Mouse (Mus musculus) forebrain, embryonic 10.5 days (tissue): ENCODE results near the gene Mrps18a. TPM values are rescaled to one million over a fixed set of nuclear protein-coding genes. Genes with fewer than 3 reads are reported as not detected.

Experiments used
- DNase-seq: peaks from one replicate; pipeline ENCODE4 v3.0.0-alpha.2; 2017; ENCODE audit warnings: low spot score; ENCODE audit errors: extremely low spot score
- H3K27ac ChIP-seq: fragments of 300-500 bp; sonication (generic); 2 replicates; pipeline ENCODE4 v1.5.1; 2016; ENCODE audit warnings: mild to moderate bottlenecking
- H3K27me3 ChIP-seq: fragments of 300-500 bp; sonication (generic); 2 replicates; pipeline ENCODE4 v1.6.1; 2016; ENCODE audit warnings: mild to moderate bottlenecking; ENCODE audit not compliant: poor library complexity, severe bottlenecking
- H3K36me3 ChIP-seq: fragments of 300-500 bp; sonication (generic); replicated peaks from 2 replicates; pipeline ENCODE4 v1.6.1; 2016; ENCODE audit warnings: mild to moderate bottlenecking, moderate library complexity
- H3K4me1 ChIP-seq: fragments of 300-500 bp; sonication (generic); 2 replicates; pipeline ENCODE4 v1.6.1; 2016
- H3K4me3 ChIP-seq: fragments of 300-500 bp; sonication (generic); 2 replicates; pipeline ENCODE4 v1.5.1; 2016; ENCODE audit warnings: mild to moderate bottlenecking, moderate library complexity
- H3K9me3 ChIP-seq: fragments of 300-500 bp; sonication (generic); 2 replicates; pipeline ENCODE4 v1.6.1; 2016; ENCODE audit warnings: mild to moderate bottlenecking, moderate library complexity
- WGBS: fragments of 180-500 bp; shearing (Covaris S2); methylation state at CpG from one replicate; pipeline ENCODE4 v1.1.7; 2016; 5-methylcytosine and 5-hydroxymethylcytosine counted together
- polyA plus RNA-seq: library from polyadenylated mRNA; unstranded; fragments of >200 nt; fragmentation: Nextera tagmentation; extraction: Ambion mirVana; gene quantifications from 2 replicates; pipeline ENCODE4 v1.2.1, GENCODE M21; 2016

Mrps18a gene
- polyA plus RNA-seq, 1 experiment from 2014 or later = 152 TPM

- Histone ChIP-seq H3K4me1 (peaks cover 44% of the 10 kb centered on the region), H3K4me3 (no peak overlapping the region), H3K27ac (peak overlapping the region; percentile 54), H3K27me3 (no peaks in the 10 kb centered on the region), H3K9me3 (peaks cover 3% of the 10 kb centered on the region; the same call in 1 of the 2 replicates), H3K36me3 (no peaks in the 10 kb centered on the region)
- no peak for DNase-seq
- 50% methylated on average over 7 of the region's 7 CpGs for WGBS
Measured at GRCm38 (mm10) chr17:46080388-46080787, 30.4 kb upstream of the Mrps18a start.

GRCm38 (mm10) chr17:46081042-46081441, 29.7 kb upstream of the Mrps18a start:
- H3K27me3 ChIP-seq = no peaks in the 10 kb centered on the region
- no peak overlapping the region for H3K4me3 ChIP-seq
- H3K27ac ChIP-seq = peak overlapping the region; percentile 54
- H3K36me3 ChIP-seq = no peaks in the 10 kb centered on the region
- no peak for DNase-seq
- H3K9me3 ChIP-seq = peaks cover 3% of the 10 kb centered on the region; the same call in 1 of the 2 replicates
- WGBS = 39% methylated on average over 5 of the region's 5 CpGs
- peaks cover 43% of the 10 kb centered on the region for H3K4me1 ChIP-seq

GRCm38 (mm10) chr17:46081657-46082056, 29.1 kb upstream of the Mrps18a start:
- Histone ChIP-seq H3K4me3 (no peak overlapping the region), H3K9me3 (peaks cover 3% of the 10 kb centered on the region; the same call in 1 of the 2 replicates), H3K4me1 (peaks cover 45% of the 10 kb centered on the region), H3K36me3 (no peaks in the 10 kb centered on the region), H3K27ac (peak overlapping the region; percentile 54; the same call in 1 of the 2 replicates), H3K27me3 (no peaks in the 10 kb centered on the region)
- WGBS = 59% methylated on average over 7 of the region's 7 CpGs
- DNase-seq = no peak

GRCm38 (mm10) chr17:46083381-46083780, 27.4 kb upstream of the Mrps18a start:
- Histone ChIP-seq H3K9me3 (peaks cover 3% of the 10 kb centered on the region; the same call in 1 of the 2 replicates), H3K27me3 (no peaks in the 10 kb centered on the region), H3K36me3 (no peaks in the 10 kb centered on the region), H3K4me1 (peaks cover 53% of the 10 kb centered on the region), H3K27ac (no peak overlapping the region), H3K4me3 (no peak overlapping the region)
- 95% methylated on average over 3 of the region's 3 CpGs for WGBS
- DNase-seq = no peak

- no peaks in the 10 kb centered on the region for H3K27me3 ChIP-seq
- H3K4me1 ChIP-seq = peaks cover 53% of the 10 kb centered on the region
- H3K36me3 ChIP-seq = no peaks in the 10 kb centered on the region
- DNase-seq = no peak
- H3K9me3 ChIP-seq = peaks cover under 1% of the 10 kb centered on the region; the same call in 1 of the 2 replicates
- 34% methylated on average over 10 of the region's 10 CpGs for WGBS
- H3K4me3 ChIP-seq = peak overlapping the region; percentile 20; the same call in 1 of the 2 replicates
- H3K27ac ChIP-seq = peak overlapping the region; percentile 74
Measured at GRCm38 (mm10) chr17:46084091-46084501, 26.7 kb upstream of the Mrps18a start.

- Histone ChIP-seq H3K9me3 (no peaks in the 10 kb centered on the region), H3K27me3 (no peaks in the 10 kb centered on the region), H3K4me3 (no peak overlapping the region), H3K36me3 (no peaks in the 10 kb centered on the region), H3K27ac (peak overlapping the region; percentile 65), H3K4me1 (peaks cover 38% of the 10 kb centered on the region)
- WGBS = 58% methylated on average over 17 of the region's 17 CpGs
- DNase-seq = peak; percentile 61
Measured at GRCm38 (mm10) chr17:46086341-46086870, 24.4 kb upstream of the Mrps18a start.

GRCm38 (mm10) chr17:46091351-46091750, 19.4 kb upstream of the Mrps18a start:
- H3K27me3 ChIP-seq = no peaks in the 10 kb centered on the region
- 85% methylated on average over 1 of the region's 1 CpGs for WGBS
- H3K9me3 ChIP-seq = no peaks in the 10 kb centered on the region
- DNase-seq = no peak
- no peak overlapping the region for H3K4me3 ChIP-seq
- H3K27ac ChIP-seq = no peak overlapping the region
- H3K4me1 ChIP-seq = peaks cover 11% of the 10 kb centered on the region
- H3K36me3 ChIP-seq = no peaks in the 10 kb centered on the region

GRCm38 (mm10) chr17:46091899-46092298, 18.9 kb upstream of the Mrps18a start:
- peaks cover 6% of the 10 kb centered on the region for H3K4me1 ChIP-seq
- H3K27ac ChIP-seq = no peak overlapping the region
- WGBS = 79% methylated on average over 14 of the region's 14 CpGs
- no peak overlapping the region for H3K4me3 ChIP-seq
- no peaks in the 10 kb centered on the region for H3K27me3 ChIP-seq
- no peaks in the 10 kb centered on the region for H3K9me3 ChIP-seq
- no peaks in the 10 kb centered on the region for H3K36me3 ChIP-seq
- DNase-seq = no peak

GRCm38 (mm10) chr17:46098525-46098924, 12.3 kb upstream of the Mrps18a start:
- no peaks in the 10 kb centered on the region for H3K27me3 ChIP-seq
- no peak overlapping the region for H3K27ac ChIP-seq
- H3K4me3 ChIP-seq = no peak overlapping the region
- H3K4me1 ChIP-seq = peaks cover 16% of the 10 kb centered on the region
- no peaks in the 10 kb centered on the region for H3K9me3 ChIP-seq
- no peak for DNase-seq
- WGBS = 70% methylated on average over 8 of the region's 8 CpGs
- H3K36me3 ChIP-seq = no peaks in the 10 kb centered on the region

GRCm38 (mm10) chr17:46101906-46102305, 8.9 kb upstream of the Mrps18a start:
- Histone ChIP-seq H3K9me3 (no peaks in the 10 kb centered on the region), H3K4me3 (no peak overlapping the region), H3K4me1 (peaks cover 24% of the 10 kb centered on the region), H3K27me3 (no peaks in the 10 kb centered on the region), H3K27ac (no peak overlapping the region), H3K36me3 (no peaks in the 10 kb centered on the region)
- DNase-seq = no peak
- WGBS = 72% methylated on average over 9 of the region's 9 CpGs

- Histone ChIP-seq H3K36me3 (no peaks in the 10 kb centered on the region), H3K9me3 (no peaks in the 10 kb centered on the region), H3K27ac (peak overlapping the region; percentile 30; the same call in 1 of the 2 replicates), H3K27me3 (no peaks in the 10 kb centered on the region), H3K4me3 (no peak overlapping the region), H3K4me1 (peaks cover 24% of the 10 kb centered on the region)
- DNase-seq = no peak
- 57% methylated on average over 8 of the region's 8 CpGs for WGBS
Measured at GRCm38 (mm10) chr17:46102608-46103159, 8.1 kb upstream of the Mrps18a start.

- Histone ChIP-seq H3K4me1 (peaks cover 24% of the 10 kb centered on the region), H3K36me3 (no peaks in the 10 kb centered on the region), H3K9me3 (no peaks in the 10 kb centered on the region), H3K27ac (peak overlapping the region; percentile 68), H3K27me3 (peaks cover 3% of the 10 kb centered on the region), H3K4me3 (no peak overlapping the region)
- DNase-seq = peak; percentile 43
- WGBS = 65% methylated on average over 12 of the region's 12 CpGs
Measured at GRCm38 (mm10) chr17:46104487-46104886, 6.3 kb upstream of the Mrps18a start.

- H3K27ac ChIP-seq = no peak overlapping the region
- WGBS = 90% methylated on average over 4 of the region's 4 CpGs
- no peak overlapping the region for H3K4me3 ChIP-seq
- H3K9me3 ChIP-seq = no peaks in the 10 kb centered on the region
- H3K27me3 ChIP-seq = peaks cover 9% of the 10 kb centered on the region
- H3K36me3 ChIP-seq = no peaks in the 10 kb centered on the region
- DNase-seq = no peak
- peaks cover 31% of the 10 kb centered on the region for H3K4me1 ChIP-seq
Measured at GRCm38 (mm10) chr17:46108286-46108685, 2.5 kb upstream of the Mrps18a start.
